Mouse (Mus musculus): Measurements from ENCODE around the gene Tmem59l. TPM values are rescaled to one million over a fixed set of nuclear protein-coding genes. Genes with fewer than 3 reads are reported as not detected.

The Tmem59l gene
- polyA plus RNA-seq, 1 experiment = 1.3 TPM

- WGBS = under 1% methylated on average over 61 of the region's 61 CpGs
- Histone ChIP-seq H3K4me1 (ENCODE audit: control insufficient read depth, insufficient read depth, low read length) (peaks cover 5% of the 10 kb centered on the region), H3K27ac (ENCODE audit: control insufficient read depth, insufficient read depth, low read depth, low read length, poor library complexity) (peak within 1 kb of the TSS; percentile 87), H3K4me3 (replicated peaks; ENCODE audit: control insufficient read depth, low read depth, low read length) (peak within 1 kb of the TSS; percentile 88)
- TF ChIP-seq POLR2A (IDR thresholded peaks at IDR 0.05; ENCODE audit: borderline replicate concordance, control insufficient read depth, low read depth, low read length) (peak; percentile 59), CTCF (IDR thresholded peaks at IDR 0.05; ENCODE audit: control insufficient read depth, insufficient read depth, low read length) (no peak)
Measured at GRCm38 (mm10) chr8:70527512-70528181, 40.5 kb upstream of the Tmem59l start, which contains the start of the genes Fkbp8 and Kxd1. TSS of gene Fkbp8 (plus strand) at chr8:70527724. TSS of gene Kxd1 (minus strand) at chr8:70527956.

GRCm38 (mm10) chr8:70527111-70527511 is 40.0 kb upstream of the Tmem59l start:
- no peak for TF ChIP-seq CTCF (IDR thresholded peaks at IDR 0.05; ENCODE audit: control insufficient read depth, insufficient read depth, low read length)
- TF ChIP-seq POLR2A (IDR thresholded peaks at IDR 0.05; ENCODE audit: borderline replicate concordance, control insufficient read depth, low read depth, low read length) = no peak
- peak overlapping the region; percentile 88 for H3K4me3 ChIP-seq (replicated peaks; ENCODE audit: control insufficient read depth, low read depth, low read length)
- WGBS = 0% methylated on average over 8 of the region's 8 CpGs
- H3K27ac ChIP-seq (ENCODE audit: control insufficient read depth, insufficient read depth, low read depth, low read length, poor library complexity) = peak overlapping the region; percentile 44
- H3K4me1 ChIP-seq (ENCODE audit: control insufficient read depth, insufficient read depth, low read length) = peaks cover 5% of the 10 kb centered on the region

GRCm38 (mm10) chr8:70522592-70523403 is 35.6 kb upstream of the Tmem59l start:
- TF ChIP-seq CTCF (IDR thresholded peaks at IDR 0.05; ENCODE audit: control insufficient read depth, insufficient read depth, low read length) = peak; percentile 66
- peak; percentile 84; the same call in 1 of the 2 replicates for TF ChIP-seq POLR2A (IDR thresholded peaks at IDR 0.05; ENCODE audit: borderline replicate concordance, control insufficient read depth, low read depth, low read length)
- under 1% methylated on average over 51 of the region's 51 CpGs for WGBS
- H3K4me1 ChIP-seq (ENCODE audit: control insufficient read depth, insufficient read depth, low read length) = peaks cover 3% of the 10 kb centered on the region
- peak overlapping the region; percentile 72 for H3K27ac ChIP-seq (ENCODE audit: control insufficient read depth, insufficient read depth, low read depth, low read length, poor library complexity)
- H3K4me3 ChIP-seq (replicated peaks; ENCODE audit: control insufficient read depth, low read depth, low read length) = peak overlapping the region; percentile 89

GRCm38 (mm10) chr8:70519606-70520005 is 32.4 kb upstream of the Tmem59l start:
- TF ChIP-seq POLR2A (IDR thresholded peaks at IDR 0.05; ENCODE audit: borderline replicate concordance, control insufficient read depth, low read depth, low read length) (no peak), CTCF (IDR thresholded peaks at IDR 0.05; ENCODE audit: control insufficient read depth, insufficient read depth, low read length) (no peak)
- WGBS = 56% methylated on average over 2 of the region's 2 CpGs
- Histone ChIP-seq H3K4me3 (replicated peaks; ENCODE audit: control insufficient read depth, low read depth, low read length) (no peak overlapping the region), H3K4me1 (ENCODE audit: control insufficient read depth, insufficient read depth, low read length) (no peaks in the 10 kb centered on the region; the same call in 1 of the 2 replicates), H3K27ac (ENCODE audit: control insufficient read depth, insufficient read depth, low read depth, low read length, poor library complexity) (no peak overlapping the region)

GRCm38 (mm10) chr8:70519043-70519442 is 31.9 kb upstream of the Tmem59l start:
- no peak overlapping the region for H3K27ac ChIP-seq (ENCODE audit: control insufficient read depth, insufficient read depth, low read depth, low read length, poor library complexity)
- 87% methylated on average over 6 of the region's 6 CpGs for WGBS
- H3K4me1 ChIP-seq (ENCODE audit: control insufficient read depth, insufficient read depth, low read length) = no peaks in the 10 kb centered on the region; the same call in 1 of the 2 replicates
- H3K4me3 ChIP-seq (replicated peaks; ENCODE audit: control insufficient read depth, low read depth, low read length) = no peak overlapping the region
- TF ChIP-seq POLR2A (IDR thresholded peaks at IDR 0.05; ENCODE audit: borderline replicate concordance, control insufficient read depth, low read depth, low read length) (no peak), CTCF (IDR thresholded peaks at IDR 0.05; ENCODE audit: control insufficient read depth, insufficient read depth, low read length) (no peak)

GRCm38 (mm10) chr8:70517940-70518643 is 30.9 kb upstream of the Tmem59l start:
- Histone ChIP-seq H3K27ac (ENCODE audit: control insufficient read depth, insufficient read depth, low read depth, low read length, poor library complexity) (no peak overlapping the region), H3K4me3 (replicated peaks; ENCODE audit: control insufficient read depth, low read depth, low read length) (no peak overlapping the region), H3K4me1 (ENCODE audit: control insufficient read depth, insufficient read depth, low read length) (no peaks in the 10 kb centered on the region)
- WGBS = 82% methylated on average over 10 of the region's 10 CpGs
- TF ChIP-seq CTCF (IDR thresholded peaks at IDR 0.05; ENCODE audit: control insufficient read depth, insufficient read depth, low read length) (no peak), POLR2A (IDR thresholded peaks at IDR 0.05; ENCODE audit: borderline replicate concordance, control insufficient read depth, low read depth, low read length) (no peak)

- no peak overlapping the region for H3K27ac ChIP-seq (ENCODE audit: control insufficient read depth, insufficient read depth, low read depth, low read length, poor library complexity)
- peaks cover 5% of the 10 kb centered on the region for H3K4me1 ChIP-seq (ENCODE audit: control insufficient read depth, insufficient read depth, low read length)
- no peak overlapping the region for H3K4me3 ChIP-seq (replicated peaks; ENCODE audit: control insufficient read depth, low read depth, low read length)
- 29% methylated on average over 2 of the region's 2 CpGs for WGBS
- TF ChIP-seq CTCF (IDR thresholded peaks at IDR 0.05; ENCODE audit: control insufficient read depth, insufficient read depth, low read length) = no peak
- TF ChIP-seq POLR2A (IDR thresholded peaks at IDR 0.05; ENCODE audit: borderline replicate concordance, control insufficient read depth, low read depth, low read length) = no peak
Measured at GRCm38 (mm10) chr8:70513441-70513840, 26.3 kb upstream of the Tmem59l start.

Measured in bone marrow, adult 2 months (tissue).